Mouse (Mus musculus): ENCODE measurements around the gene Fabp6.

Gene Fabp6

GRCm38 (mm10) chr11:43601440-43601839 lies at the start of gene Fabp6:
Fabp6 (minus strand) TSS chr11:43601540.
- DNase-seq (ENCODE audit: low spot score): no peak

- no peak for DNase-seq (ENCODE audit: low spot score)
These were observed 43.9 kb upstream of the Fabp6 start for GRCm38 (mm10) chr11:43645286-43645685.

GRCm38 (mm10) chr11:43643180-43643591 lies 41.8 kb upstream of the Fabp6 start:
- DNase-seq (ENCODE audit: low spot score): peak; percentile 85

- DNase-seq (ENCODE audit: low spot score): no peak
These were observed 37.1 kb upstream of the Fabp6 start for GRCm38 (mm10) chr11:43638486-43638885.

- DNase-seq (ENCODE audit: low spot score): no peak
These were observed 35.4 kb upstream of the Fabp6 start for GRCm38 (mm10) chr11:43636761-43637160.

GRCm38 (mm10) chr11:43633658-43634401 lies 32.5 kb upstream of the Fabp6 start:
- DNase-seq (ENCODE audit: low spot score): peak; percentile 54

GRCm38 (mm10) chr11:43633165-43633564 lies 31.8 kb upstream of the Fabp6 start:
- DNase-seq (ENCODE audit: low spot score): no peak

GRCm38 (mm10) chr11:43632566-43632965 lies 31.2 kb upstream of the Fabp6 start:
- DNase-seq (ENCODE audit: low spot score): no peak

- no peak for DNase-seq (ENCODE audit: low spot score)
These were observed 30.3 kb upstream of the Fabp6 start for GRCm38 (mm10) chr11:43631645-43632044.

GRCm38 (mm10) chr11:43626927-43627645 lies 25.7 kb upstream of the Fabp6 start:
- DNase-seq (ENCODE audit: low spot score): no peak

GRCm38 (mm10) chr11:43626300-43626926 lies 25.1 kb upstream of the Fabp6 start:
- peak; percentile 66 for DNase-seq (ENCODE audit: low spot score)

- DNase-seq (ENCODE audit: low spot score): no peak
These were observed 23.0 kb upstream of the Fabp6 start for GRCm38 (mm10) chr11:43624341-43624740.

- DNase-seq (ENCODE audit: low spot score): no peak
These were observed 20.4 kb upstream of the Fabp6 start for GRCm38 (mm10) chr11:43621769-43622168.

GRCm38 (mm10) chr11:43618403-43618802 lies 17.1 kb upstream of the Fabp6 start:
- DNase-seq (ENCODE audit: low spot score): no peak

GRCm38 (mm10) chr11:43617924-43618323 lies 16.6 kb upstream of the Fabp6 start:
- DNase-seq (ENCODE audit: low spot score): peak; percentile 12

GRCm38 (mm10) chr11:43612834-43613488 lies 11.6 kb upstream of the Fabp6 start:
- peak; percentile 77 for DNase-seq (ENCODE audit: low spot score)

GRCm38 (mm10) chr11:43610662-43611033 lies 9.3 kb upstream of the Fabp6 start:
- DNase-seq (ENCODE audit: low spot score): no peak

- DNase-seq (ENCODE audit: low spot score): no peak
These were observed 8.8 kb upstream of the Fabp6 start for GRCm38 (mm10) chr11:43610006-43610661.

GRCm38 (mm10) chr11:43608440-43608839 lies 7.1 kb upstream of the Fabp6 start:
- no peak for DNase-seq (ENCODE audit: low spot score)

- no peak for DNase-seq (ENCODE audit: low spot score)
These were observed 4.5 kb upstream of the Fabp6 start for GRCm38 (mm10) chr11:43605859-43606258.

GRCm38 (mm10) chr11:43604891-43605290 lies 3.6 kb upstream of the Fabp6 start:
- no peak for DNase-seq (ENCODE audit: low spot score)

GRCm38 (mm10) chr11:43604207-43604606 lies 2.9 kb upstream of the Fabp6 start:
- DNase-seq (ENCODE audit: low spot score): no peak

Measured in ovary, postnatal 14 days (tissue).